In genomic region chr1:77539945-77540344, GRCm38 (mm10) we compare ENCODE assay signal across 14 mouse cellular contexts.
"Had no signal": no experiment of that assay in that cellular context is flagged by ENCODE, and none has a peak within 500 bp of the region (broad histone marks: within the 10 kb centered on the region; RNA-seq: fewer than 3 reads in every experiment).

No protein-coding gene starts in this region.

- H3K4me3 ChIP-seq: kidney, embryonic 15.5 days; limb, embryonic 13.5 days; myocyte; neural tube, embryonic 12.5 days had no signal

- H3K9me3 ChIP-seq: kidney, embryonic 15.5 days; limb, embryonic 13.5 days; neural tube, embryonic 12.5 days had no signal

- H3K27ac ChIP-seq: kidney, embryonic 15.5 days; limb, embryonic 13.5 days; liver, embryonic 14.5 days; neural tube, embryonic 12.5 days had no signal

- H3K4me2 ChIP-seq: kidney, embryonic 15.5 days; limb, embryonic 13.5 days; midbrain, embryonic 11.5 days; neural tube, embryonic 12.5 days had no signal

- H3K4me1 ChIP-seq: kidney, embryonic 15.5 days; limb, embryonic 13.5 days had no signal

- H3K36me3 ChIP-seq: kidney, embryonic 15.5 days; limb, embryonic 13.5 days; neural tube, embryonic 12.5 days had no signal

- H3K27me3 ChIP-seq: kidney, embryonic 15.5 days; limb, embryonic 13.5 days; neural tube, embryonic 12.5 days had no signal

- ATAC-seq: lung, postnatal 0 days had no signal

- DNase-seq: kidney, adult 2 months; kidney, postnatal 14 days; left cerebral cortex, postnatal 4 days; lung, adult 18-20 months; lung, postnatal 4 days; right cerebral cortex, adult 18-20 months; right cerebral cortex, postnatal 25 days had no signal

- H3K9ac ChIP-seq: kidney, embryonic 15.5 days; limb, embryonic 13.5 days; liver, embryonic 14.5 days; neural tube, embryonic 12.5 days had no signal
